21 mouse cellular contexts compared by ENCODE assay signal in genomic region chr7:67045202-67045601, GRCm38 (mm10).
DNase-seq lines count a peak whose midpoint lies in the region; ATAC-seq and TF ChIP-seq lines count a peak whose summit lies in the region.
"Had no signal": no experiment of that assay in that cellular context is flagged by ENCODE, and none has a peak within 500 bp of the region (broad histone marks: within the 10 kb centered on the region; RNA-seq: fewer than 3 reads in every experiment).

No protein-coding gene starts in this region.

- no peaks in the 10 kb centered on the region for H3K27me3 ChIP-seq in heart, embryonic 13.5 days (replicated peaks)
- H3K27me3 ChIP-seq in heart, embryonic 12.5 days (replicated peaks): no peaks in the 10 kb centered on the region
- H3K27me3 ChIP-seq in lung, embryonic 14.5 days (ENCODE audit: insufficient read depth, low read length): no peaks in the 10 kb centered on the region
- H3K27me3 ChIP-seq: embryonic facial prominence, embryonic 12.5 days; forebrain, embryonic 12.5 days; hindbrain, embryonic 15.5 days had no signal

- TF ChIP-seq CTCF in lung, embryonic 14.5 days (IDR thresholded peaks at IDR 0.05; ENCODE audit: low read depth): no peak

- WGBS in heart, embryonic 13.5 days: 88% methylated on average over 6 of the region's 6 CpGs
- WGBS in heart, embryonic 12.5 days: 89% methylated on average over 6 of the region's 6 CpGs
- WGBS in lung, embryonic 14.5 days: 63% methylated on average over 6 of the region's 6 CpGs

- no peaks in the 10 kb centered on the region for H3K9me3 ChIP-seq in heart, embryonic 13.5 days
- no peaks in the 10 kb centered on the region for H3K9me3 ChIP-seq in heart, embryonic 12.5 days (replicated peaks)
- H3K9me3 ChIP-seq in lung, embryonic 14.5 days (ENCODE audit: low read depth, low read length): no peaks in the 10 kb centered on the region
- H3K9me3 ChIP-seq: embryonic facial prominence, embryonic 12.5 days; forebrain, embryonic 12.5 days; hindbrain, embryonic 15.5 days had no signal

- H3K4me1 ChIP-seq in heart, embryonic 13.5 days: peaks cover 46% of the 10 kb centered on the region
- peaks cover 11% of the 10 kb centered on the region for H3K4me1 ChIP-seq in heart, embryonic 12.5 days (replicated peaks)
- H3K4me1 ChIP-seq in lung, embryonic 14.5 days (ENCODE audit: insufficient read depth): no peaks in the 10 kb centered on the region
- H3K4me1 ChIP-seq: embryonic facial prominence, embryonic 12.5 days; forebrain, embryonic 12.5 days; hindbrain, embryonic 15.5 days had no signal

- H3K4me3 ChIP-seq in heart, embryonic 13.5 days: no peak overlapping the region
- H3K4me3 ChIP-seq in heart, embryonic 12.5 days: no peak overlapping the region
- no peak overlapping the region for H3K4me3 ChIP-seq in lung, embryonic 14.5 days (ENCODE audit: low read depth, low read length)
- H3K4me3 ChIP-seq: embryonic facial prominence, embryonic 12.5 days; forebrain, embryonic 12.5 days; hindbrain, embryonic 15.5 days had no signal

- 0 out of 2 replicates have a peak, but pooled peaks cover 4% of the 10 kb centered on the region for H3K36me3 ChIP-seq in heart, embryonic 13.5 days
- H3K36me3 ChIP-seq in heart, embryonic 12.5 days: no peaks in the 10 kb centered on the region
- no peaks in the 10 kb centered on the region for H3K36me3 ChIP-seq in lung, embryonic 14.5 days (ENCODE audit: insufficient read depth)
- H3K36me3 ChIP-seq: embryonic facial prominence, embryonic 12.5 days; forebrain, embryonic 12.5 days; hindbrain, embryonic 15.5 days had no signal

- peak overlapping the region; percentile 94 for H3K27ac ChIP-seq in heart, embryonic 13.5 days (replicated peaks)
- no peak overlapping the region for H3K27ac ChIP-seq in heart, embryonic 12.5 days (ENCODE audit: poor library complexity, severe bottlenecking)
- peak overlapping the region; percentile 58 for H3K27ac ChIP-seq in lung, embryonic 14.5 days (ENCODE audit: low read depth)
- H3K27ac ChIP-seq: embryonic facial prominence, embryonic 12.5 days; forebrain, embryonic 12.5 days; hindbrain, embryonic 15.5 days had no signal

- peak overlapping the region; percentile 5; the same call in 1 of the 2 replicates for H3K9ac ChIP-seq in heart, embryonic 13.5 days
- H3K9ac ChIP-seq in heart, embryonic 12.5 days: no peak overlapping the region
- no peak overlapping the region for H3K9ac ChIP-seq in lung, embryonic 14.5 days
- H3K9ac ChIP-seq: embryonic facial prominence, embryonic 12.5 days; forebrain, embryonic 12.5 days; forebrain, postnatal 0 days; hindbrain, embryonic 15.5 days had no signal

- peak; percentile 51 for DNase-seq in heart, adult 11 months
- DNase-seq in heart, adult 18-20 months: no peak
- DNase-seq in lung, embryonic 14.5 days: no peak
- no peak for DNase-seq in lung, postnatal 25 days (ENCODE audit: low spot score)
- peak; percentile 12 for DNase-seq in testis, postnatal 10 days (ENCODE audit: low spot score)
- DNase-seq in testis, postnatal 14 days (ENCODE audit: low spot score): no peak
- DNase-seq: adrenal gland, postnatal 14 days; cerebellum, adult 11-12 months; cerebellum, adult 9-10 months; cerebellum, postnatal 25 days; forebrain, postnatal 0 days; gastrocnemius, postnatal 36 days; kidney, adult 2 months had no signal

- H3K4me2 ChIP-seq in heart, embryonic 13.5 days: no peak overlapping the region
- no peak overlapping the region for H3K4me2 ChIP-seq in heart, embryonic 12.5 days
- no peak overlapping the region for H3K4me2 ChIP-seq in lung, embryonic 14.5 days
- H3K4me2 ChIP-seq: embryonic facial prominence, embryonic 12.5 days; forebrain, embryonic 12.5 days; hindbrain, embryonic 15.5 days had no signal

- no peak for ATAC-seq in heart, embryonic 13.5 days (ENCODE audit: extremely low read depth, insufficient number of reproducible peaks, low FRiP score, low TSS enrichment)
- ATAC-seq in heart, embryonic 12.5 days (ENCODE audit: insufficient number of reproducible peaks, low FRiP score): no peak
- peak; percentile 59; the same call in 1 of the 2 replicates for ATAC-seq in lung, embryonic 14.5 days (ENCODE audit: insufficient read depth)
- ATAC-seq: activated CD4-positive, CD25-positive, alpha-beta regulatory T cell, adult 4 months; forebrain, postnatal 0 days; intestine, embryonic 16.5 days; Patski had no signal

Comparison
In these comparisons a context has a peak if more than half of its experiments do, and no peak if none do; other contexts are left out.
1. DNase-seq: peak in heart, adult 11 months (single experiment) and testis, postnatal 10 days (single experiment); none in heart, adult 18-20 months (0 of 2), lung, embryonic 14.5 days (single experiment), lung, postnatal 25 days (single experiment) and testis, postnatal 14 days (single experiment).